Mouse (Mus musculus): ENCODE data around the gene Ank3. TPM values are rescaled to one million over a fixed set of nuclear protein-coding genes. Genes with fewer than 3 reads are reported as not detected.

Ank3 gene
- polyA plus RNA-seq, 1 experiment from 2014 or later, result 13.4 TPM

- H3K4me2 ChIP-seq, result no peak overlapping the region
- H3K4me1 ChIP-seq (replicated peaks; ENCODE audit: control insufficient read depth, insufficient read depth, low read length), result no peaks in the 10 kb centered on the region
- no peak overlapping the region for H3K27ac ChIP-seq (ENCODE audit: low read depth, low read length)
- DNase-seq (ENCODE audit: low spot score) (no peak), ATAC-seq (replicated peaks; ENCODE audit: low FRiP score) (no peak)
- H3K9ac ChIP-seq (ENCODE audit: low read depth, low read length), result no peak overlapping the region
- H3K27me3 ChIP-seq (replicated peaks; ENCODE audit: control insufficient read depth, insufficient read depth, low read length), result no peaks in the 10 kb centered on the region
- H3K36me3 ChIP-seq (ENCODE audit: control insufficient read depth, insufficient read depth, low read length), result no peaks in the 10 kb centered on the region
- H3K4me3 ChIP-seq (ENCODE audit: low read depth, low read length), result no peak overlapping the region
- WGBS, result 57% methylated on average over 7 of the region's 7 CpGs
- H3K9me3 ChIP-seq (ENCODE audit: control insufficient read depth, low read length), result no peaks in the 10 kb centered on the region
These were observed 232.3 kb downstream of the Ank3 start for GRCm38 (mm10) chr10:69630802-69631388.

- WGBS, result 78% methylated on average over 8 of the region's 8 CpGs
- no peaks in the 10 kb centered on the region for H3K9me3 ChIP-seq (ENCODE audit: control insufficient read depth, low read length)
These were observed 234.3 kb downstream of the Ank3 start for GRCm38 (mm10) chr10:69632885-69633284.

GRCm38 (mm10) chr10:69634891-69635290, 236.3 kb downstream of the Ank3 start:
- Histone ChIP-seq H3K9ac (ENCODE audit: low read depth, low read length) (no peak overlapping the region), H3K27me3 (replicated peaks; ENCODE audit: control insufficient read depth, insufficient read depth, low read length) (no peaks in the 10 kb centered on the region), H3K4me2 (no peak overlapping the region), H3K4me3 (ENCODE audit: low read depth, low read length) (no peak overlapping the region), H3K4me1 (replicated peaks; ENCODE audit: control insufficient read depth, insufficient read depth, low read length) (no peaks in the 10 kb centered on the region), H3K36me3 (ENCODE audit: control insufficient read depth, insufficient read depth, low read length) (no peaks in the 10 kb centered on the region), H3K9me3 (ENCODE audit: control insufficient read depth, low read length) (no peaks in the 10 kb centered on the region), H3K27ac (ENCODE audit: low read depth, low read length) (no peak overlapping the region)
- WGBS, result 79% methylated on average over 5 of the region's 5 CpGs
- ATAC-seq (replicated peaks; ENCODE audit: low FRiP score) (no peak), DNase-seq (ENCODE audit: low spot score) (no peak)

More at GRCm38 (mm10) chr10:69632885-69633284, 234.3 kb downstream of the Ank3 start:
- Histone ChIP-seq H3K4me2 (no peak overlapping the region), H3K27me3 (replicated peaks; ENCODE audit: control insufficient read depth, insufficient read depth, low read length) (no peaks in the 10 kb centered on the region), H3K9ac (ENCODE audit: low read depth, low read length) (no peak overlapping the region), H3K27ac (ENCODE audit: low read depth, low read length) (no peak overlapping the region), H3K36me3 (ENCODE audit: control insufficient read depth, insufficient read depth, low read length) (no peaks in the 10 kb centered on the region), H3K4me3 (ENCODE audit: low read depth, low read length) (no peak overlapping the region), H3K4me1 (replicated peaks; ENCODE audit: control insufficient read depth, insufficient read depth, low read length) (no peaks in the 10 kb centered on the region)
- ATAC-seq (replicated peaks; ENCODE audit: low FRiP score), result no peak
- no peak for DNase-seq (ENCODE audit: low spot score)

- ATAC-seq (replicated peaks; ENCODE audit: low FRiP score) (no peak), DNase-seq (ENCODE audit: low spot score) (no peak)
- Histone ChIP-seq H3K4me1 (replicated peaks; ENCODE audit: control insufficient read depth, insufficient read depth, low read length) (no peaks in the 10 kb centered on the region), H3K27ac (ENCODE audit: low read depth, low read length) (no peak overlapping the region), H3K9ac (ENCODE audit: low read depth, low read length) (no peak overlapping the region), H3K27me3 (replicated peaks; ENCODE audit: control insufficient read depth, insufficient read depth, low read length) (no peaks in the 10 kb centered on the region), H3K36me3 (ENCODE audit: control insufficient read depth, insufficient read depth, low read length) (no peaks in the 10 kb centered on the region), H3K4me2 (no peak overlapping the region), H3K4me3 (ENCODE audit: low read depth, low read length) (no peak overlapping the region), H3K9me3 (ENCODE audit: control insufficient read depth, low read length) (no peaks in the 10 kb centered on the region)
- 51% methylated on average over 11 of the region's 11 CpGs for WGBS
These were observed 237.5 kb downstream of the Ank3 start for GRCm38 (mm10) chr10:69635910-69636656.

- ATAC-seq (replicated peaks; ENCODE audit: low FRiP score) (no peak), DNase-seq (ENCODE audit: low spot score) (no peak)
- H3K27ac ChIP-seq (ENCODE audit: low read depth, low read length), result no peak overlapping the region
- no peak overlapping the region for H3K9ac ChIP-seq (ENCODE audit: low read depth, low read length)
- no peak overlapping the region for H3K4me3 ChIP-seq (ENCODE audit: low read depth, low read length)
- no peaks in the 10 kb centered on the region for H3K4me1 ChIP-seq (replicated peaks; ENCODE audit: control insufficient read depth, insufficient read depth, low read length)
- H3K36me3 ChIP-seq (ENCODE audit: control insufficient read depth, insufficient read depth, low read length), result no peaks in the 10 kb centered on the region
- no peaks in the 10 kb centered on the region for H3K9me3 ChIP-seq (ENCODE audit: control insufficient read depth, low read length)
- H3K27me3 ChIP-seq (replicated peaks; ENCODE audit: control insufficient read depth, insufficient read depth, low read length), result no peaks in the 10 kb centered on the region
- WGBS, result 88% methylated on average over 6 of the region's 6 CpGs
- H3K4me2 ChIP-seq, result no peak overlapping the region
These were observed 240.6 kb downstream of the Ank3 start for GRCm38 (mm10) chr10:69639138-69639537.

- no peaks in the 10 kb centered on the region for H3K9me3 ChIP-seq (ENCODE audit: control insufficient read depth, low read length)
- no peak for DNase-seq (ENCODE audit: low spot score)
- no peaks in the 10 kb centered on the region for H3K4me1 ChIP-seq (replicated peaks; ENCODE audit: control insufficient read depth, insufficient read depth, low read length)
These were observed 242.0 kb downstream of the Ank3 start for GRCm38 (mm10) chr10:69640617-69641016.

GRCm38 (mm10) chr10:69643481-69643880, 244.9 kb downstream of the Ank3 start:
- Histone ChIP-seq H3K4me2 (no peak overlapping the region), H3K27me3 (replicated peaks; ENCODE audit: control insufficient read depth, insufficient read depth, low read length) (no peaks in the 10 kb centered on the region), H3K36me3 (ENCODE audit: control insufficient read depth, insufficient read depth, low read length) (no peaks in the 10 kb centered on the region), H3K27ac (ENCODE audit: low read depth, low read length) (no peak overlapping the region), H3K4me1 (replicated peaks; ENCODE audit: control insufficient read depth, insufficient read depth, low read length) (no peaks in the 10 kb centered on the region), H3K9me3 (ENCODE audit: control insufficient read depth, low read length) (no peaks in the 10 kb centered on the region), H3K4me3 (ENCODE audit: low read depth, low read length) (no peak overlapping the region), H3K9ac (ENCODE audit: low read depth, low read length) (no peak overlapping the region)
- WGBS, result 64% methylated on average over 3 of the region's 3 CpGs
- DNase-seq (ENCODE audit: low spot score) (no peak), ATAC-seq (replicated peaks; ENCODE audit: low FRiP score) (no peak)

More at GRCm38 (mm10) chr10:69640617-69641016, 242.0 kb downstream of the Ank3 start:
- Histone ChIP-seq H3K27ac (ENCODE audit: low read depth, low read length) (no peak overlapping the region), H3K9ac (ENCODE audit: low read depth, low read length) (no peak overlapping the region), H3K4me2 (no peak overlapping the region), H3K27me3 (replicated peaks; ENCODE audit: control insufficient read depth, insufficient read depth, low read length) (no peaks in the 10 kb centered on the region), H3K36me3 (ENCODE audit: control insufficient read depth, insufficient read depth, low read length) (no peaks in the 10 kb centered on the region), H3K4me3 (ENCODE audit: low read depth, low read length) (no peak overlapping the region)
- no peak for ATAC-seq (replicated peaks; ENCODE audit: low FRiP score)
- 69% methylated on average over 4 of the region's 4 CpGs for WGBS

- Histone ChIP-seq H3K27ac (ENCODE audit: low read depth, low read length) (no peak overlapping the region), H3K9ac (ENCODE audit: low read depth, low read length) (no peak overlapping the region), H3K4me3 (ENCODE audit: low read depth, low read length) (no peak overlapping the region), H3K4me1 (replicated peaks; ENCODE audit: control insufficient read depth, insufficient read depth, low read length) (no peaks in the 10 kb centered on the region), H3K36me3 (ENCODE audit: control insufficient read depth, insufficient read depth, low read length) (no peaks in the 10 kb centered on the region), H3K4me2 (no peak overlapping the region), H3K9me3 (ENCODE audit: control insufficient read depth, low read length) (no peaks in the 10 kb centered on the region), H3K27me3 (replicated peaks; ENCODE audit: control insufficient read depth, insufficient read depth, low read length) (no peaks in the 10 kb centered on the region)
- no peak for DNase-seq (ENCODE audit: low spot score)
- 75% methylated on average over 6 of the region's 6 CpGs for WGBS
- no peak for ATAC-seq (replicated peaks; ENCODE audit: low FRiP score)
These were observed 245.4 kb downstream of the Ank3 start for GRCm38 (mm10) chr10:69643986-69644385.

GRCm38 (mm10) chr10:69645311-69645802, 246.8 kb downstream of the Ank3 start:
- no peak for DNase-seq (ENCODE audit: low spot score)
- Histone ChIP-seq H3K36me3 (ENCODE audit: control insufficient read depth, insufficient read depth, low read length) (no peaks in the 10 kb centered on the region), H3K4me3 (ENCODE audit: low read depth, low read length) (no peak overlapping the region), H3K4me2 (no peak overlapping the region), H3K9ac (ENCODE audit: low read depth, low read length) (no peak overlapping the region), H3K4me1 (replicated peaks; ENCODE audit: control insufficient read depth, insufficient read depth, low read length) (no peaks in the 10 kb centered on the region), H3K27me3 (replicated peaks; ENCODE audit: control insufficient read depth, insufficient read depth, low read length) (no peaks in the 10 kb centered on the region), H3K9me3 (ENCODE audit: control insufficient read depth, low read length) (no peaks in the 10 kb centered on the region), H3K27ac (ENCODE audit: low read depth, low read length) (no peak overlapping the region)
- no peak for ATAC-seq (replicated peaks; ENCODE audit: low FRiP score)
- 61% methylated on average over 5 of the region's 5 CpGs for WGBS

Data from liver, embryonic 11.5 days (tissue).